Comparison of ENCODE assay signal across 18 mouse cellular contexts in genomic region chr11:119981769-119982168, GRCm38 (mm10).
"Had no signal": no experiment of that assay in that cellular context is flagged by ENCODE, and none has a peak within 500 bp of the region (broad histone marks: within the 10 kb centered on the region; RNA-seq: fewer than 3 reads in every experiment).

No protein-coding gene starts in this region.

- H3K4me1 ChIP-seq: neural tube, embryonic 12.5 days had no signal

- DNase-seq: liver, postnatal 0 days; lung, adult 2 months; lung, postnatal 14 days; lung, postnatal 36 days; right cerebral cortex, postnatal 14 days; thymus, adult 2 months; thymus, postnatal 25 days; thymus, postnatal 4 days had no signal

- H3K4me2 ChIP-seq: liver, embryonic 15.5 days; lung, embryonic 15.5 days; midbrain, embryonic 11.5 days; midbrain, embryonic 13.5 days; midbrain, embryonic 15.5 days; neural tube, embryonic 12.5 days; stomach, embryonic 15.5 days had no signal

- H3K36me3 ChIP-seq: midbrain, embryonic 15.5 days; neural tube, embryonic 12.5 days; stomach, embryonic 15.5 days had no signal

- ATAC-seq: liver, postnatal 0 days; lung, postnatal 0 days; midbrain, embryonic 13.5 days; midbrain, embryonic 15.5 days had no signal

- H3K4me3 ChIP-seq: liver, embryonic 15.5 days; lung, embryonic 15.5 days; midbrain, embryonic 13.5 days; midbrain, embryonic 15.5 days; neural tube, embryonic 12.5 days; stomach, embryonic 15.5 days had no signal

- H3K9me3 ChIP-seq: liver, embryonic 15.5 days; lung, embryonic 15.5 days; midbrain, embryonic 13.5 days; midbrain, embryonic 15.5 days; neural tube, embryonic 12.5 days; stomach, embryonic 15.5 days had no signal

- H3K27me3 ChIP-seq: liver, embryonic 15.5 days; lung, embryonic 15.5 days; midbrain, embryonic 13.5 days; midbrain, embryonic 15.5 days; neural tube, embryonic 12.5 days; stomach, embryonic 15.5 days had no signal

- H3K27ac ChIP-seq: liver, embryonic 15.5 days; lung, embryonic 15.5 days; macrophage; midbrain, embryonic 13.5 days; midbrain, embryonic 15.5 days; neural tube, embryonic 12.5 days; stomach, embryonic 15.5 days; stomach, postnatal 0 days had no signal

- H3K9ac ChIP-seq: liver, embryonic 15.5 days; liver, postnatal 0 days; lung, embryonic 15.5 days; midbrain, embryonic 13.5 days; midbrain, embryonic 15.5 days; neural tube, embryonic 12.5 days; stomach, embryonic 15.5 days had no signal
